Mouse (Mus musculus): ENCODE measurements around the gene Naa10. TPM values are rescaled to one million over a fixed set of nuclear protein-coding genes. Genes with fewer than 3 reads are reported as not detected.

Naa10 gene
- 108 TPM in 2 replicates for polyA plus RNA-seq (2012; rRNA removed)

GRCm38 (mm10) chrX:73921823-73922549 lies at the start of gene Naa10, which contains the start of gene Arhgap4:
Naa10 (minus strand) TSS chrX:73921944.
Arhgap4 (minus strand) TSS chrX:73921870.

DNA sequence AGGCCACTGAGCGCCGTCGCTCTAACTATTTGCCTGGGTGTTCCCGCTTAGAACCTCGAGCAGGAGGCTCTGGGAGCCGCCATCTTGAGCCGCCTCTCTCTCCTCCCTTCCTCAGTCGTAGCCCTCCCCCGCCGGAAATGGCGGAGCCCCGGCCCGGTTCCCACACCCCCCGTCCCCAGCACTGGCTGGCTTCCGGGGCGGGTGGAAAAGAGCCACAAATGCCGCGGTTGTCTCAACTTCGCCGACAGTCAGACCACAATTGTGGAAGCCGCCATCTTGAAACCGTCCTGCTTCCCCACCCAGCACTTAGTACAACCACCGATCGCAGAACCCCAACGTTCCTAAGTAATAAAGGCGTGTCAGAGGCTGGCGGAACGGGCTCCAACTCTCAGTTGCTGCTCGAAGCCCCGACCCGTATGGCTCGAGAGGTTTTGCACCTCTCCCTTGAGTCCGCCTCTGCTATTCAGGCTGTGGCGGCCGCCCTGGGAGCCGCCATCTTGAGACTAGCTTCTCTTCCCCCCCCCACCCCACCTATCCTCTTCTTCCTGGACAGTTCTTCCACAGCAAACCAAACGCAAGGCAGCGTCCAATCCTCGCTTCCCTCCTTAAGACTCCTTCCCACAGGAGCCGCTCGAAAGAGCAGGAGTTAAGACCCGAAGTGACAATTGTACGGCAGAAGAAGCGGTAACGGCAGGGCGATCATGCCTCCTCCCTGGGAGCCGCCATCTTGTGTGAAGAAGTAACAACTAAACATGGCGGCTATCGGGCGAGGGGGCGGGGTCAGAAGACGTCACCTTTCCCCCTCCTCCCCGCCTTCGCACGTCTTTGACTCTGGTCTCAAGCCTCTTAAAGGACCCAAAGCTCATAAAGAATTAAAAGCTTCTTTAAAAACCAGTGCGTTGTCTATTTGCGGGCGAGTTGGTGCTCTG lies 44.8 kb upstream of the Naa10 start, which contains the start of gene Hcfc1:
Gene Hcfc1 (minus strand): TSS at position 110 of the 929 bp plus-strand sequence.

DNA sequence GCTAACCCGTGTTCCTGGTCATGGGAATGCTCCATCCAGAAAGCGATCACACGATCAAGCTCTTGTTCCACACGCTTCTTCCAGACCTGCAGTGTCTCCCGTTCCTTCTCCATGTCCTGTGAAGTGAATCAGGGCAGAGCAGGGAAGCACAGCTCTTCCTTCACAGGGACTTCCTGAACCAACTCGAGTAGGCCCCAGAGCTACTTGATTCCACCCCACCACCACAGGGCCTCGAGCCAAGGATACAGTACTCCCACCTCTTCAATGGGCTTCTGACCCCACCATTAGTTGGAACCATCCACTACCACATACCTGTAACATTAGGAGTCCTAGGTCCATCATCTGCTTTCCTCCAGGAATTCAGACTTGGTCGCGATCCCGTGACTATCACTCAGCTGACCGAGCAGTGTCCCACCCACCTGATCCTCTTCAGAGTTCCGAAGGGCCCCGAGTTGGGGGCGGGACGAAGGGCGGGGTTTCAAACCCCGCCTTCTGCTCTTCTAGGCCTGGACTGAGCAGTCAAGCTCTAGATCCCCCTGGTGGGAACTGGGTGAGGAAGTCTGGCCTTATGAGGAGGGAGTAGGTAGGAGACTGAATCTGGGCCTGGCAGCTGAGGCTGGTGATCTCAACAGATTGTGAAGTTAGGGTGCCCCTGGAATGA lies 8.8 kb upstream of the Naa10 start, which contains the start of gene Renbp:
Gene Renbp (minus strand): TSS at position 449 of the 661 bp plus-strand sequence.

GRCm38 (mm10) chrX:73895719-73896118 lies 26.0 kb downstream of the Naa10 start, which contains the start of gene L1cam:
L1cam (minus strand) TSS chrX:73896105.

DNA sequence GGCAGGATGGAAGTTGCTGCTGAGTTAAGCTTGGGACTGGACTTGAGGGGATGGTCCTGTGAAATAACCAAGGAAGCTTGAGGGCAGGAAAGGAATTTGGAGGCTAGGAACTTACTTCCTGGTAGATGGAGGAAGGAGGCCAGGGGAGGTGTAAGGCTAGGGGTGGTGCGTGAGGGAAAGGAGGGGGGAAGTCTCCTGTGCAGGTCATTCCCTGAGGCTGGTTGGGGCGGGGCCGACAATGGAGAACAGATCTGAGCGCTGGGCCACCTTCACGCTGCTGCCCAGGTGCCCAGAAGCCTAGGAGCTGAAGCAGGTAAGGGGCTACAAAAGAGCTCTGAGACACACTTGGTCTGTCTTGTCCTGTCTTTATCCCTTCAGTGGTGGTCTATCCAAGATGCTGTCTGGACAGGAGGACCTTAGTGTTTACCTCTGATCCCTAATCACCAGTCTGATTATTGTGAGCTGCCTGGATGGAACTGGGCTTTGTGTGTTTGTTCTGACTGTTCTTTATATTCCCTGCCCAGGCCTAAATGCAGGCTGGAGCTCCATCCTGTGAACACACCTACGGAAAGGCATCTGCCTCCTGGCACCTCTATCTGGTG lies 30.1 kb downstream of the Naa10 start, which contains the start of gene Avpr2:
Gene Avpr2 (plus strand): TSS at position 552 of the 602 bp plus-strand sequence.

Other genes with a start within 250 kb of the Naa10 start
- gene Slc6a8, start 248.8 kb downstream of the Naa10 start, polyA plus RNA-seq (2012; rRNA removed) = 63.2 and 64.5 TPM in 2 replicates
- gene Bcap31, start 205.8 kb downstream of the Naa10 start, polyA plus RNA-seq (2012; rRNA removed) = 51.7 and 61.3 TPM in 2 replicates
- 15.6 and 16.2 TPM in 2 replicates for gene Abcd1, start 205.3 kb downstream of the Naa10 start, polyA plus RNA-seq (2012; rRNA removed)
- gene Plxnb3, start 164.9 kb downstream of the Naa10 start, polyA plus RNA-seq (2012; rRNA removed) = 0.60 and 1.2 TPM in 2 replicates
- 0.36 and 8.6 TPM in 2 replicates for gene Srpk3, start 147.5 kb downstream of the Naa10 start, polyA plus RNA-seq (2012; rRNA removed)
- 426 and 432 TPM in 2 replicates for gene Idh3g, start 135.0 kb downstream of the Naa10 start, polyA plus RNA-seq (2012; rRNA removed)
- 163 and 179 TPM in 2 replicates for gene Ssr4, start 134.9 kb downstream of the Naa10 start, polyA plus RNA-seq (2012; rRNA removed)
- 91.6 and 95.9 TPM in 2 replicates for gene Pdzd4, start 97.0 kb downstream of the Naa10 start, polyA plus RNA-seq (2012; rRNA removed)
- gene Avpr2, start 29.8 kb downstream of the Naa10 start, polyA plus RNA-seq (2012; rRNA removed) = not detected in 2 replicates
- 172 and 174 TPM in 2 replicates for gene L1cam, start 25.8 kb downstream of the Naa10 start, polyA plus RNA-seq (2012; rRNA removed)
- gene Arhgap4, start 74 bp downstream of the Naa10 start, polyA plus RNA-seq (2012; rRNA removed) = 7.8 and 7.9 TPM in 2 replicates
- 11.5 and 16.1 TPM in 2 replicates for gene Renbp, start 8.9 kb upstream of the Naa10 start, polyA plus RNA-seq (2012; rRNA removed)
- 71.4 and 72.6 TPM in 2 replicates for gene Hcfc1, start 44.4 kb upstream of the Naa10 start, polyA plus RNA-seq (2012; rRNA removed)
- gene Irak1, start 102.0 kb upstream of the Naa10 start, polyA plus RNA-seq (2012; rRNA removed) = 72.9 and 74.2 TPM in 2 replicates
- gene Opn1mw, start 205.5 kb upstream of the Naa10 start, polyA plus RNA-seq (2012; rRNA removed) = 0.13 TPM in 1 of 2 replicates, not detected in the other
- 25.4 and 27.4 TPM in 2 replicates for gene Mecp2, start 213.4 kb upstream of the Naa10 start, polyA plus RNA-seq (2012; rRNA removed)
- not detected in 2 replicates for gene Tex28, start 245.9 kb upstream of the Naa10 start, polyA plus RNA-seq (2012; rRNA removed)

Data from central nervous system, embryonic 14 days (tissue).